Comparison of ENCODE assay signal across 13 mouse cellular contexts in genomic region chr5:73056457-73056856, GRCm38 (mm10). TPM values are rescaled to one million over a fixed set of nuclear protein-coding genes. Genes with fewer than 3 reads are reported as not detected.
DNase-seq lines count a peak whose midpoint lies in the region; ATAC-seq and TF ChIP-seq lines count a peak whose summit lies in the region.
"Had no signal": no experiment of that assay in that cellular context is flagged by ENCODE, and none has a peak within 500 bp of the region (broad histone marks: within the 10 kb centered on the region; RNA-seq: fewer than 3 reads in every experiment).

No protein-coding gene starts in this region.

- no peak for DNase-seq in forebrain, postnatal 0 days
- DNase-seq in forebrain, embryonic 11.5 days (ENCODE audit: low spot score) = no peak
- DNase-seq in liver = peak; percentile 32
- no peak for DNase-seq in liver, embryonic 11.5 days (ENCODE audit: low spot score)
- no peak for DNase-seq in liver, embryonic 14.5 days (ENCODE audit: low read depth in 3 of 3, low spot score in 3 of 3)
- no peak for DNase-seq in left cerebral cortex, adult 18-20 months (ENCODE audit: low spot score in 2 of 2)
- DNase-seq in urinary bladder, postnatal 25 days (ENCODE audit: low spot score) = no peak
- DNase-seq: adrenal gland, postnatal 36 days had no signal

- no peak for TF ChIP-seq EP300 in liver, embryonic 14.5 days (IDR thresholded peaks at IDR 0.05; ENCODE audit: low read depth)

- ATAC-seq in forebrain, postnatal 0 days = no peak
- no peak for ATAC-seq in forebrain, embryonic 11.5 days (replicated peaks; ENCODE audit: low FRiP score)
- no peak for ATAC-seq in liver, embryonic 11.5 days (replicated peaks; ENCODE audit: low FRiP score)
- ATAC-seq in liver, embryonic 14.5 days (ENCODE audit: insufficient read depth) = no peak

- TF ChIP-seq CTCF in forebrain, postnatal 0 days (IDR thresholded peaks at IDR 0.05; ENCODE audit: low read depth) = peak; percentile 42
- TF ChIP-seq CTCF in E14TG2a.4 (conservative IDR thresholded peaks at IDR 0.05; ENCODE audit: low read length) = peak; percentile 62
- TF ChIP-seq CTCF in liver, embryonic 14.5 days (IDR thresholded peaks at IDR 0.05; ENCODE audit: low read depth) = peak; percentile 72

- no peak overlapping the region for H3K4me3 ChIP-seq in forebrain, postnatal 0 days (ENCODE audit: low read depth, low read length)
- no peak overlapping the region for H3K4me3 ChIP-seq in forebrain, embryonic 11.5 days (ENCODE audit: low read depth, low read length)
- no peak overlapping the region for H3K4me3 ChIP-seq in liver, embryonic 11.5 days (ENCODE audit: low read depth, low read length)
- H3K4me3 ChIP-seq in E14TG2a.4 (replicated peaks; ENCODE audit: low read length) = no peak overlapping the region
- H3K4me3 ChIP-seq in liver, embryonic 14.5 days (ENCODE audit: insufficient read depth in 1 of 2, low read depth in 2 of 2, low read length in 2 of 2) = no peak overlapping the region
- H3K4me3 ChIP-seq: forebrain, embryonic 12.5 days; heart, embryonic 15.5 days; limb, embryonic 15.5 days; midbrain, embryonic 12.5 days had no signal

- no peak overlapping the region for H3K4me2 ChIP-seq in forebrain, postnatal 0 days (ENCODE audit: low read depth)
- no peak overlapping the region for H3K4me2 ChIP-seq in forebrain, embryonic 11.5 days (ENCODE audit: low read depth, low read length, severe bottlenecking)
- H3K4me2 ChIP-seq in liver, embryonic 11.5 days = no peak overlapping the region
- no peak overlapping the region for H3K4me2 ChIP-seq in liver, embryonic 14.5 days (ENCODE audit: low read depth)
- H3K4me2 ChIP-seq: forebrain, embryonic 12.5 days; heart, embryonic 15.5 days; limb, embryonic 15.5 days; midbrain, embryonic 12.5 days had no signal

- no peak overlapping the region for H3K9ac ChIP-seq in forebrain, postnatal 0 days
- no peak overlapping the region for H3K9ac ChIP-seq in forebrain, embryonic 11.5 days (ENCODE audit: low read length)
- H3K9ac ChIP-seq in liver, embryonic 11.5 days (ENCODE audit: low read depth, low read length) = no peak overlapping the region
- no peak overlapping the region for H3K9ac ChIP-seq in liver, embryonic 14.5 days (replicated peaks)
- H3K9ac ChIP-seq: forebrain, embryonic 12.5 days; heart, embryonic 15.5 days; limb, embryonic 15.5 days; midbrain, embryonic 12.5 days had no signal

- H3K27ac ChIP-seq in forebrain, postnatal 0 days (ENCODE audit: low read depth, low read length) = no peak overlapping the region
- H3K27ac ChIP-seq in forebrain, embryonic 11.5 days (ENCODE audit: low read depth, low read length) = no peak overlapping the region
- no peak overlapping the region for H3K27ac ChIP-seq in liver, embryonic 11.5 days (ENCODE audit: low read depth, low read length)
- H3K27ac ChIP-seq in liver, embryonic 14.5 days = no peak overlapping the region
- H3K27ac ChIP-seq: forebrain, embryonic 12.5 days; heart, embryonic 15.5 days; limb, embryonic 15.5 days; midbrain, embryonic 12.5 days had no signal

- H3K36me3 ChIP-seq in forebrain, postnatal 0 days (ENCODE audit: insufficient read depth) = peaks cover 55% of the 10 kb centered on the region
- peaks cover 8% of the 10 kb centered on the region; the same call in 1 of the 2 replicates for H3K36me3 ChIP-seq in forebrain, embryonic 11.5 days (ENCODE audit: control insufficient read depth, insufficient read depth, low read length)
- H3K36me3 ChIP-seq in liver, embryonic 11.5 days (ENCODE audit: control insufficient read depth, insufficient read depth, low read length) = peaks cover 31% of the 10 kb centered on the region
- peaks cover 72% of the 10 kb centered on the region for H3K36me3 ChIP-seq in E14TG2a.4 (ENCODE audit: insufficient read depth, low read length)
- H3K36me3 ChIP-seq in liver, embryonic 14.5 days (replicated peaks; ENCODE audit: control insufficient read depth, insufficient read depth, low read depth) = peaks cover 65% of the 10 kb centered on the region

- H3K9me3 ChIP-seq in forebrain, postnatal 0 days (ENCODE audit: low read length) = no peaks in the 10 kb centered on the region
- no peaks in the 10 kb centered on the region for H3K9me3 ChIP-seq in forebrain, embryonic 11.5 days (ENCODE audit: control insufficient read depth, low read length)
- no peaks in the 10 kb centered on the region for H3K9me3 ChIP-seq in liver, embryonic 11.5 days (ENCODE audit: control insufficient read depth, low read length)
- no peaks in the 10 kb centered on the region for H3K9me3 ChIP-seq in E14TG2a.4 (ENCODE audit: low read length)
- H3K9me3 ChIP-seq in liver, embryonic 14.5 days (ENCODE audit: control insufficient read depth, low read length) = no peaks in the 10 kb centered on the region
- H3K9me3 ChIP-seq: forebrain, embryonic 12.5 days; heart, embryonic 15.5 days; limb, embryonic 15.5 days; midbrain, embryonic 12.5 days had no signal

- 89% methylated on average over 6 of the region's 6 CpGs for WGBS in forebrain, postnatal 0 days
- WGBS in forebrain, embryonic 11.5 days = 92% methylated on average over 6 of the region's 6 CpGs
- WGBS in liver, embryonic 11.5 days = 88% methylated on average over 6 of the region's 6 CpGs
- 85% methylated on average over 6 of the region's 6 CpGs for WGBS in liver, embryonic 14.5 days (ENCODE audit: insufficient replicate concordance)

- H3K4me1 ChIP-seq in forebrain, postnatal 0 days (ENCODE audit: insufficient read depth) = no peaks in the 10 kb centered on the region
- H3K4me1 ChIP-seq in forebrain, embryonic 11.5 days (replicated peaks; ENCODE audit: control insufficient read depth, insufficient read depth, low read length) = 0 out of 2 replicates have a peak, but pooled peaks cover under 1% of the 10 kb centered on the region
- no peaks in the 10 kb centered on the region for H3K4me1 ChIP-seq in liver, embryonic 11.5 days (replicated peaks; ENCODE audit: control insufficient read depth, insufficient read depth, low read length)
- H3K4me1 ChIP-seq in E14TG2a.4 (replicated peaks; ENCODE audit: low read depth, low read length) = no peaks in the 10 kb centered on the region; the same call in 1 of the 2 replicates
- no peaks in the 10 kb centered on the region for H3K4me1 ChIP-seq in liver, embryonic 14.5 days (replicated peaks; ENCODE audit: control insufficient read depth in 2 of 2, insufficient read depth in 2 of 2, low read length in 1 of 2)
- H3K4me1 ChIP-seq: heart, embryonic 15.5 days; limb, embryonic 15.5 days; midbrain, embryonic 12.5 days had no signal

- H3K27me3 ChIP-seq in forebrain, postnatal 0 days (ENCODE audit: insufficient read depth, low read length) = no peaks in the 10 kb centered on the region
- no peaks in the 10 kb centered on the region for H3K27me3 ChIP-seq in forebrain, embryonic 11.5 days (ENCODE audit: control insufficient read depth, insufficient read depth, low read length)
- no peaks in the 10 kb centered on the region for H3K27me3 ChIP-seq in liver, embryonic 11.5 days (replicated peaks; ENCODE audit: control insufficient read depth, insufficient read depth, low read length)
- H3K27me3 ChIP-seq in E14TG2a.4 (ENCODE audit: insufficient read depth, low read length) = no peaks in the 10 kb centered on the region
- no peaks in the 10 kb centered on the region for H3K27me3 ChIP-seq in liver, embryonic 14.5 days (ENCODE audit: control insufficient read depth, insufficient read depth, low read length)
- H3K27me3 ChIP-seq: forebrain, embryonic 12.5 days; heart, embryonic 15.5 days; limb, embryonic 15.5 days; midbrain, embryonic 12.5 days had no signal

RNA-seq across cellular contexts. Expression of gene Slc10a4, which starts 49.8 kb away (rescaled TPM):
- 6.5 and 14.2 TPM in 2 replicates for total RNA-seq in forebrain, postnatal 0 days (2014; rRNA removed)
- 21.3 and 27.0 TPM in 2 replicates for polyA plus RNA-seq in forebrain, postnatal 0 days (2015; fragmentation: Nextera tagmentation; extraction: Ambion mirVana)
- 9.1 and 13.2 TPM in 2 replicates for polyA plus RNA-seq in forebrain, embryonic 11.5 days (2014; fragmentation: Nextera tagmentation; extraction: Ambion mirVana)
- polyA plus RNA-seq in liver, embryonic 11.5 days (2014; fragmentation: Nextera tagmentation; extraction: Ambion mirVana) = 0.37 and 0.62 TPM in 2 replicates
- 0.03 and 0.06 TPM in 2 replicates for polyA plus RNA-seq in liver, embryonic 14.5 days (2012; rRNA removed)
- not detected in 2 replicates for polyA plus RNA-seq in liver, embryonic 14.5 days (2014; fragmentation: Nextera tagmentation; extraction: Ambion mirVana)
- total RNA-seq in left cerebral cortex, adult 18-20 months (2021) = 1 to 10 TPM; 1.5 to 1.8 TPM
